Mouse (Mus musculus) cortical plate, adult 2 months (tissue): ENCODE data around the gene Phc1.

Experiments
- CTCF ChIP-seq: fragments of 200-500 bp; IDR thresholded peaks from 2 replicates; pipeline ENCODE4 v1.5.1; 2011; ENCODE audit warnings: mild to moderate bottlenecking, control low read depth, low read length; ENCODE audit not compliant: insufficient read depth; ENCODE audit errors: extremely low read depth
- POLR2A ChIP-seq: fragments of 200-500 bp; IDR thresholded peaks from 2 replicates; pipeline ENCODE4 v1.6.1; 2011; ENCODE audit warnings: mild to moderate bottlenecking, low read length, control low read depth; ENCODE audit not compliant: insufficient read depth; ENCODE audit errors: extremely low read depth

DNA sequence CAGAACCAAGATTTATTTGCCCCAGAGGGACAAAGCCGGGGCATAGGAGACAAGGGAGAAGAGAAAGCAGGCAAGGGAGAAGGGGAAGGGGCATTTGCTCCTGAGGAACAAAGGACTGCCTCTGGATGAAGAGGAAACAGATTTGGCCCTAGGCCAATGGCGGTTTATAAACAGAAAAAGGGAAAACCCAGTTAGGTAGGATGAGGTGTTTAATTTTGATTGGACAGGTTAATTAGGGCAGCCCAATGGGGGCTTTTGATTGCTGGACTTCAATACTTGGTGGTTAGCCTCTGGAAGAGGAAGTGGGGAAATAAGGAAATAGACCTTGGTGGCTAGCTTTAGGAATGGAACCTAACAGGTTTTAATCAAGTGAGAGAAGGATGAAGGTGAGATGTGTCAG is 48.2 kb downstream of the Phc1 start:
- TF ChIP-seq CTCF: no peak
- no peak for TF ChIP-seq POLR2A
